ENCODE assay signal across 23 mouse cellular contexts in genomic region chr15:63662183-63662582, GRCm38 (mm10).
"Had no signal": no experiment of that assay in that cellular context is flagged by ENCODE, and none has a peak within 500 bp of the region (broad histone marks: within the 10 kb centered on the region; RNA-seq: fewer than 3 reads in every experiment).

No protein-coding gene starts in this region.

- H3K4me3 ChIP-seq: gastrocnemius, adult 2 months; heart, adult 2 months; heart, embryonic 12.5 days; hindbrain, embryonic 10.5 days; hindbrain, embryonic 12.5 days; intestine, embryonic 15.5 days; limb, embryonic 13.5 days; limb, embryonic 15.5 days; liver, embryonic 12.5 days had no signal

- H3K9me3 ChIP-seq: heart, embryonic 12.5 days; hindbrain, embryonic 10.5 days; hindbrain, embryonic 12.5 days; intestine, embryonic 15.5 days; limb, embryonic 13.5 days; limb, embryonic 15.5 days; liver, embryonic 12.5 days had no signal

- DNase-seq: gastrocnemius, adult 2 months; gastrocnemius, postnatal 10 days; gastrocnemius, postnatal 25 days; heart, adult 2 months; heart, postnatal 10 days; heart, postnatal 4 days; kidney, adult 18-20 months; kidney, adult 8-10 months; kidney, postnatal 14 days; kidney, postnatal 36 days; layer of hippocampus, adult 9-11 months; layer of hippocampus, postnatal 36 days; left cerebral cortex, postnatal 4 days had no signal

- H3K9ac ChIP-seq: heart, embryonic 12.5 days; hindbrain, embryonic 12.5 days; hindbrain, embryonic 14.5 days; intestine, embryonic 15.5 days; limb, embryonic 13.5 days; limb, embryonic 15.5 days; liver, embryonic 12.5 days; liver, embryonic 14.5 days had no signal

- H3K27ac ChIP-seq: gastrocnemius, adult 2 months; heart, adult 2 months; hindbrain, embryonic 10.5 days; hindbrain, embryonic 12.5 days; hindbrain, embryonic 14.5 days; intestine, embryonic 15.5 days; kidney, postnatal 0 days; limb, embryonic 13.5 days; limb, embryonic 15.5 days; liver, embryonic 12.5 days; liver, embryonic 14.5 days had no signal

- H3K36me3 ChIP-seq: heart, embryonic 12.5 days; hindbrain, embryonic 10.5 days; hindbrain, embryonic 12.5 days; intestine, embryonic 15.5 days; limb, embryonic 13.5 days; limb, embryonic 15.5 days; liver, embryonic 12.5 days had no signal

- H3K4me1 ChIP-seq: intestine, embryonic 15.5 days had no signal
